Mouse (Mus musculus): ENCODE results near the gene Bpifb3.

Gene Bpifb3

GRCm38 (mm10) chr2:153917930-153918329, at the start of gene Bpifb3:
TSS of gene Bpifb3 (plus strand) at chr2:153918230.
- DNase-seq (ENCODE audit: low read depth, low spot score): no peak

DNA sequence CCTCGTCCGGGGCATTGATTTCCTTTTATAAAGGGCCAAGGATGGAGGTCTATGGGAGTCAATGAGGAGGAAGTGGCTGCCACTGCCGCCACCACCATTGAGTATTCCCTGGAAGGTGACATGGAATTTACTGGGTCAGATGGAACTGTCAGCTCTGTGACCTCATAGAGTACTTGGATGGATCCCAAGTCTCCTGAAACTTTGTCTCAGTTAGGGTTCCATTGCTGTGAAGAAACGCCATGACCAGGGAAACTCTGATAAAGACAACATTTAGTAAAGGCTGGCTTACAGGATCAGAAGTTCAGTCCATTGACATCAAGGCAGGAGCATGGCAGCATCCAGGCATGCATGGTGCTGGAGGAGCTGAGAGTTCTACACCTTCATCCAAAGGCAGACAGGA, 47.0 kb upstream of the Bpifb3 start, which contains the start of gene Sun5:
Gene Sun5 (minus strand): TSS at position 101 of the 400 bp plus-strand sequence.
- DNase-seq (ENCODE audit: low read depth, low spot score): no peak

- DNase-seq (ENCODE audit: low read depth, low spot score): no peak
These were observed 43.3 kb upstream of the Bpifb3 start, which contains the start of gene Bpifb2 for GRCm38 (mm10) chr2:153874745-153875144. TSS of gene Bpifb2 (plus strand) at chr2:153875045.

DNA sequence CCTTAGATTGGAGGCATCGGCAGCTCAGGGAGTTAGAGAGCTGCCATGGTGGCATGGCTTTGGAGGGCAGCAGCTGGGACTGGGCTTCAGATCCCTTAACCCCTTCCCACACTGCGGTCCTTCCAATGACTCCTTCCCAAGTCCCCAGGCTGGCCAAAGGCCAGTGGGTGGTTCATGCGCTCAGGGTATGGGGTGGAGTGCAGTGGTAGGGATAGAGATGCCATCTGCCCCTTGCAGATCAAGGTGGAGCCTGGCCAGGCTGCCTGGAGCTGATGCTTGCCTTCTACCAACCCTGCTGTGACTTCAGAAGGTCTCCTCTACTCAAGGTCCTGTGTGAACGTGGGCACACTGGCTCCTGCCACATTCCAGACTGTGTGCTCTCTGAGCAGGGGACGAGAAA, 18.9 kb upstream of the Bpifb3 start:
- no peak for DNase-seq (ENCODE audit: low read depth, low spot score)

- DNase-seq (ENCODE audit: low read depth, low spot score): no peak
These were observed 17.9 kb upstream of the Bpifb3 start, which contains the start of gene Bpifb6 for GRCm38 (mm10) chr2:153900088-153900487. TSS of gene Bpifb6 (plus strand) at chr2:153900388.

DNA sequence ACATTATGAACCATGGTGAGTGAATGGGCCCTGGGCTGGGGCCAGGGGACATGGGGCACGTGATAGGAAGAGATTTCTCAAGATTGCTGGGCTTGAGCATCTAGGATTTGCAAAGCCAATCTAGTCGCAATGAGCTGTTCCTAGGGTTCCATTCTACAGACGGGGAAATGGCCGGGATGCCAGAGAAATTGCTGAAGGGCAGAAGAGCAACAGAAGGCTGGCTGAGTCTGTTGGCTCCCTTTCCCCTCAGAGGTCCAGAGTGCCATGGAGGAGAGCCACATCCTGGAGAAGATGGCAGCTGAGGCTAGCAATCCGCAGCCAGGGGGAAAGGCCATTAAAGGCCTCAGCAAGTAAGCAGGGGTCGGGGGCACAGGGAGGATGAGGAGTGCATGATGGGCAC, 15.3 kb upstream of the Bpifb3 start:
- DNase-seq (ENCODE audit: low read depth, low spot score): no peak

DNA sequence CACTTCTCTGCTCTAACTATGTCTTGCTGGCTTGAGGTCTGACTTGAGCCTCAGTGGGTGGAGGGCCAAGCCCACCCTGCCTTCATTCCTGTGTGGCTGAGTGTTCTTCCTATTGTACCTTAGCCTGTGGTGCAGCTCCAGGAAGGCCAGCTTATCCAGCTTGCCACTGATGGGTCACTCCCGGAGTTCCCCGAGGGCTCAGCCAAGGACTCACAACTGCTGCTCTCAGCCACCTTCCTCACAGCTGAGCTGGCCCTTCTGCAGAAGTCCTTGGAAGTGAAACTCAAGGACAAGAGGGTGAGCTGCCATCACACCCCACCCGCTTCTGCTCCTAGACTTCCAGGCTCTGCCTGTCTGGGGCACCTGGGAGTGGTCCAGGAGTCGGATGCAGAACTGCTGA, 11.4 kb upstream of the Bpifb3 start:
- DNase-seq (ENCODE audit: low read depth, low spot score): no peak

GRCm38 (mm10) chr2:153914151-153914550, 3.9 kb upstream of the Bpifb3 start:
- DNase-seq (ENCODE audit: low read depth, low spot score): no peak

- no peak for DNase-seq (ENCODE audit: low read depth, low spot score)
These were observed 3.2 kb downstream of the Bpifb3 start for GRCm38 (mm10) chr2:153921246-153921645.

DNA sequence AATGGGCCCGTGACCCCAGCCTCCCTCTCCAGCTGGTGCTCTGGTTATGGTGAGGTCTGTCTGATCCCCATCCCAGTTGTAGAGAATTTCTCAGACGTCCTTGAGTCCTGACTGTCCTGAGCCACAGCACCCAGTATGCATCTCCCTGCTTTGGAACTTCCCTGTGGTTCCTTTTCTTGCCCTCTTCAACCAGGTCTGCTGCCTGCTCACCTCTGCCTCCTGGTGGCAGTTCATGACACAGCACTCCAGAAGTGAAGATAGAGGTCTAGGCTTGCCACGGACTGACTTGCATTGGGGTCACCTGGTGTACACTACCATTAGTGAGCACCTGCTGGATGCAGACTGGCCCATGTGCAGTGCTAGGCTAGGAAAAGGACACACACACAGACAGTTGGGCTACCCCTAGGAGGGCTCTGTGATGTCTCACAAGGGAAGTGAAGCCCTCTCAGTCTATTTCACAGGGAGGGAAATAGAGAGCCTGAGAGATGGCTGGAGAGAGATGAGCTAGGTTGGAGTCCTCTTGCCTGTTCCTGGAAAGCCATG, 11.9 kb downstream of the Bpifb3 start:
- peak; percentile 63 for DNase-seq (ENCODE audit: low read depth, low spot score)

GRCm38 (mm10) chr2:153931125-153931524, 13.1 kb downstream of the Bpifb3 start:
- no peak for DNase-seq (ENCODE audit: low read depth, low spot score)

- DNase-seq (ENCODE audit: low read depth, low spot score): no peak
These were observed 15.3 kb downstream of the Bpifb3 start for GRCm38 (mm10) chr2:153933311-153933710.

DNA sequence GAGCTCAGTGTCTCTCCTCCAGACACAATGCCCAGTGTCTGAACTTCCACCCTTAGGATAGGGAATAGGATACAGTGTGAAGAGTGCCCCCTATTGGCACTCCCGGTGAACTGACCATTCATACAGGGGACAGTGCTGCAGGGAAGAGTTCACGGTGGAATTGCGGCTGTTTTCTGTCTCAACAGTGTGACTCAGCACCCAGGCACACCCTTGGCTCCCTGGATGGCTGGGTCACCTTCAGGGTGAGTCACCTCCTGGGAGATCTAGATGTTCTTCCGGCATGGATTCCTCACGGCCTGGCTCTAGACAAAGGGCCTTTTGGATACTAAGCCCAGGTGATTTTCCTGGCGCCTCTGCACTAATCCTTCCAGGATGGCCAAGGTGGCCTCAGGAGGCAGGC, 17.3 kb downstream of the Bpifb3 start:
- no peak for DNase-seq (ENCODE audit: low read depth, low spot score)

- DNase-seq (ENCODE audit: low read depth, low spot score): no peak
These were observed 19.8 kb downstream of the Bpifb3 start, which contains the start of gene Bpifb4 for GRCm38 (mm10) chr2:153937843-153938242. TSS of gene Bpifb4 (plus strand) at chr2:153938212.

DNA sequence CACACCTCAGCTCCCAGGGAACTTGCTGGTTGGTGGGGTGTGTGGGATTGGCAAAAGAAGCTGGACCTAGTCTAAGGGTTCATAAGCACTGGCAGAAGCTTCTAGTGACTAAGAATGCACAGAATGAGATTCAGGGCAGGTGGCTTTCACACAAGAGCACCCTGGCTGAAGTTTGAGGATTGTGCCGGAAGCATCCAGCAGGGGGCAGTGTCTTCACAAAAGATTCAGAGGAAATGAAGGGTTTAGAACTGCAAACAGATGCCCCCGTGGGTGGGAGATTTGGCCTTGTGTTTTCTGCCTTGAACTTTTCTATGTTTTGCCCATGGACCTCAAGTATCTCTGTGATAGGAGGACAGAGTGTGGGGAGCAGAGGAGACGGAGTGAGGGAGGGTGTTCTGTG, 25.5 kb downstream of the Bpifb3 start:
- peak; percentile 68 for DNase-seq (ENCODE audit: low read depth, low spot score)

- DNase-seq (ENCODE audit: low read depth, low spot score): no peak
These were observed 26.5 kb downstream of the Bpifb3 start for GRCm38 (mm10) chr2:153944567-153944966.

GRCm38 (mm10) chr2:153952897-153953296, 34.9 kb downstream of the Bpifb3 start:
- DNase-seq (ENCODE audit: low read depth, low spot score): peak; percentile 70

DNA sequence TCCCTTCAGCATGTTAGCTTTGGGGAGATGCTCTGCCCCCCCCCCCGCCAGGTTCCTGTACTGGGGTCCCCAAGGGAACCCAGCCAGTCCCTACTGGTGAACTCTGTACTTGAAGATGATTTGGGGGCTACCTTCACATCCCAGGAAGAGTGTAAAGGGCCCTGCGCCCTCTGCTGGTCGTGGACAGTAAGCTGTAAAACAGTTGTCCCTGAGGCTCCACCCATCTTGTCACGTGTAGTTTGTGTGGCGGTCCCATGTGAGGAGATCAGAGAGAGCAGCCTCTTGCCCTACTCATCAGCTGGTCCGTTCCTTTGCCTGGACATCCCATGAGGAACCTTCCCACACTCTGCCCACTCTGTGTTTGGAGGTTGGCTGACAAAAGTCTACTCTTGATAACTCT, 35.8 kb downstream of the Bpifb3 start:
- DNase-seq (ENCODE audit: low read depth, low spot score): peak; percentile 80

GRCm38 (mm10) chr2:153962821-153963331, 44.8 kb downstream of the Bpifb3 start:
- DNase-seq (ENCODE audit: low read depth, low spot score): no peak

DNA sequence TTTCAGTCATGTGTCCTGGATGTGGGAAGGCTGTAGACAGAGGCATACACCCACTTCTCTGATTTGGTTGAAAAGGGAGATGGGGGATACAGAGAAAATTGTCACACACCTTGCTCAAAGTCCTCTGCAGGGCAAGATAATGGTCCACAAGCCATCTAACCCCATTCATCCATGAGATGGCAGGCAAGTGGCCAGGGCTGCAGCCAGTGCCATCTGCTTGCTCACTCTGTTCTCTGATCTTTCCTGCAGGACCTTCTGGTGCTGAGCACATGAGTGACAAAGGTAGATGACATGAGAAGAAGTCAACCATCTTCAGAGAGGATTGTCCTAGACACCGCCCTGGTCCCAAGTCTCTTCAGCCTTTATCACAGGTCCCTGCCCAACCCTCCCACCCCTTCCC, 45.3 kb downstream of the Bpifb3 start:
- no peak for DNase-seq (ENCODE audit: low read depth, low spot score)

- no peak for DNase-seq (ENCODE audit: low read depth, low spot score)
These were observed 52.2 kb downstream of the Bpifb3 start for GRCm38 (mm10) chr2:153970221-153970620.

- DNase-seq (ENCODE audit: low read depth, low spot score): no peak
These were observed 56.6 kb downstream of the Bpifb3 start, which contains the start of gene Bpifa6 for GRCm38 (mm10) chr2:153974582-153974981. TSS of gene Bpifa6 (plus strand) at chr2:153974945.
